Mouse (Mus musculus) cerebellum, adult 2 months (tissue): ENCODE measurements around the gene Ptger4.

Experiments
- CTCF ChIP-seq: fragments of 200-500 bp; IDR thresholded peaks from 2 replicates; pipeline ENCODE4 v1.5.1; 2011; ENCODE audit warnings: low read depth, mild to moderate bottlenecking, control low read depth, low read length, moderate library complexity, borderline replicate concordance; ENCODE audit not compliant: insufficient read depth
- POLR2A ChIP-seq: fragments of 200-500 bp; IDR thresholded peaks from 2 replicates; pipeline ENCODE4 v1.6.1; 2011; ENCODE audit warnings: low read length, control low read depth, borderline replicate concordance; ENCODE audit not compliant: insufficient read depth

DNA sequence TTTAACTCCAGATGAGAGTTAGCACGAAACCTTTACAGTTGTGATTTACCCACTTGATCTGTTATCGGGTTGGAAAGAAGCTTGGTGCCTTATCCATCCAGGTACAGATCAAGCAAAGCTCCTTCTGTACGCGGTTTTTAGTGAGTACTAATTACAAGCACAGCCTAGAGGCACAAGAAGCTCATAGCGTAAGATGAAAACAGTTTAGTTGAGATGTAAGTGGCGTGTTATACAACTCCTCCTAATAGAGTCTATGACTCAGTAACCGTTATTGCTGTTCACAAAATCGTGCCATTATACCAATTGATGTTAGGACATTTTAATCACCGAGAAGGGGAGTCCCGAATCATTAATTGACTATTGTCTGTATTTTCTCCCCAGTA lies 57.7 kb downstream of the Ptger4 start:
- TF ChIP-seq POLR2A (no peak), CTCF (no peak)
